Mouse (Mus musculus) CH12.LX (cell line): ENCODE results near the gene Jhy. TPM values are rescaled to one million over a fixed set of nuclear protein-coding genes. Genes with fewer than 3 reads are reported as not detected.
A peak's percentile ranks its signal among the peaks of the same experiment; 100 is the strongest.

Experiments
- DNase-seq: peaks from one replicate; pipeline ENCODE4 v3.0.0-alpha.2; 2013; ENCODE audit errors: extremely low read depth
- H3K27ac ChIP-seq: 2 replicates; pipeline ENCODE4 v1.5.1; 2012; ENCODE audit warnings: low read depth, mild to moderate bottlenecking, control low read depth, moderate library complexity; ENCODE audit not compliant: insufficient read depth
- H3K27me3 ChIP-seq: replicated peaks from 2 replicates; pipeline ENCODE3; 2012; ENCODE audit warnings: inconsistent platforms
- H3K36me3 ChIP-seq, 2 experiments: replicated peaks in 1 of 2; 2 replicates each; pipeline versions ENCODE3 to v1.6.1; 2012; ENCODE audit warnings: inconsistent platforms in 1 of 2, low read length in 1 of 2, mild to moderate bottlenecking in 1 of 2, mixed read lengths in 1 of 2, moderate library complexity in 1 of 2; ENCODE audit not compliant: control insufficient read depth in 1 of 2, insufficient read depth in 1 of 2
- H3K4me1 ChIP-seq, 2 experiments: 2 replicates each; pipeline ENCODE4 v1.6.1; 2012; ENCODE audit warnings: inconsistent platforms in 1 of 2, moderate library complexity in 1 of 2; ENCODE audit not compliant: insufficient read depth in 2 of 2, control insufficient read depth in 1 of 2
- H3K4me2 ChIP-seq: 2 replicates; pipeline ENCODE4 v1.6.1; 2012; ENCODE audit warnings: low read depth, mild to moderate bottlenecking, control low read depth; ENCODE audit not compliant: poor library complexity, insufficient read depth, severe bottlenecking
- H3K4me3 ChIP-seq, 3 experiments: fragments of 150-350 bp in 1 of 3; sonication (generic) in 1 of 3; replicated peaks in 1 of 3; 2 replicates each; pipeline versions ENCODE3 to v1.5.1; 2011 to 2012; ENCODE audit warnings: low read depth in 2 of 3, low read length in 2 of 3, mild to moderate bottlenecking in 2 of 3, moderate library complexity in 2 of 3, control low read depth in 1 of 3, improper control_type of control experiment in 1 of 3, inconsistent platforms in 1 of 3, mixed read lengths in 1 of 3; ENCODE audit not compliant: poor library complexity in 1 of 3
- H3K79me2 ChIP-seq: replicated peaks from 2 replicates; pipeline ENCODE4 v1.6.1; 2012; ENCODE audit warnings: mild to moderate bottlenecking, moderate library complexity; ENCODE audit not compliant: control insufficient read depth, poor library complexity, insufficient read depth, severe bottlenecking; ENCODE audit errors: extremely low read depth
- H3K9ac ChIP-seq: 2 replicates; pipeline ENCODE4 v1.6.1; 2012; ENCODE audit warnings: low read depth, mild to moderate bottlenecking, control low read depth, moderate library complexity; ENCODE audit not compliant: insufficient read depth
- H3K9me3 ChIP-seq: replicated peaks from 2 replicates; pipeline ENCODE3; 2012; ENCODE audit warnings: low read length, inconsistent platforms, mixed read lengths
- BHLHE40 ChIP-seq: IDR thresholded peaks from 2 replicates; pipeline ENCODE4 v1.6.1; 2011; ENCODE audit warnings: mild to moderate bottlenecking, low read depth, low read length, improper control_type of control experiment
- CHD2 ChIP-seq: IDR thresholded peaks from 2 replicates; pipeline ENCODE4 v1.6.1; 2011; ENCODE audit warnings: low read length, improper control_type of control experiment
- CTCF ChIP-seq, 2 experiments: IDR thresholded peaks in 1 of 2; conservative IDR thresholded peaks in 1 of 2; 2 replicates each; pipeline ENCODE4 v1.5.1; 2011 to 2012; ENCODE audit warnings: low read depth in 2 of 2, low read length in 2 of 2, improper control_type of control experiment in 1 of 2, inconsistent platforms in 1 of 2, mild to moderate bottlenecking in 1 of 2, moderate library complexity in 1 of 2
- ELF1 ChIP-seq: IDR thresholded peaks from 2 replicates; pipeline ENCODE4 v1.6.1; 2014; ENCODE audit warnings: low read depth, mild to moderate bottlenecking, inconsistent platforms, low read length, improper control_type of control experiment
- ETS1 ChIP-seq: conservative IDR thresholded peaks from 2 replicates; pipeline ENCODE4 v1.6.1; 2012; ENCODE audit warnings: low read depth, mild to moderate bottlenecking, inconsistent platforms, low read length, improper control_type of control experiment, moderate library complexity
- HCFC1 ChIP-seq: IDR thresholded peaks from 2 replicates; pipeline ENCODE4 v1.6.1; 2012; ENCODE audit warnings: low read depth, mild to moderate bottlenecking, inconsistent platforms, low read length, improper control_type of control experiment
- IRF4 ChIP-seq: IDR thresholded peaks from 2 replicates; pipeline ENCODE4 v1.6.1; 2014; ENCODE audit warnings: low read depth, mild to moderate bottlenecking, inconsistent platforms, low read length, improper control_type of control experiment
- JUND ChIP-seq: conservative IDR thresholded peaks from 2 replicates; pipeline ENCODE4 v1.6.1; 2011; ENCODE audit warnings: low read depth, low read length, improper control_type of control experiment
- MAFK ChIP-seq: IDR thresholded peaks from 2 replicates; pipeline ENCODE4 v1.6.1; 2011; ENCODE audit warnings: low read length, improper control_type of control experiment; ENCODE audit not compliant: insufficient replicate concordance
- MAX ChIP-seq: IDR thresholded peaks from 2 replicates; pipeline ENCODE4 v1.6.1; 2011; ENCODE audit warnings: low read length, improper control_type of control experiment
- MXI1 ChIP-seq: IDR thresholded peaks from 2 replicates; pipeline ENCODE4 v1.6.1; 2011; ENCODE audit warnings: mild to moderate bottlenecking, low read depth, low read length, improper control_type of control experiment
- NELFE ChIP-seq: IDR thresholded peaks from 2 replicates; pipeline ENCODE4 v1.6.1; 2011; ENCODE audit warnings: low read depth, low read length, improper control_type of control experiment
- NRF1 ChIP-seq: IDR thresholded peaks from 2 replicates; pipeline ENCODE4 v1.6.1; 2014; ENCODE audit warnings: low read depth, mild to moderate bottlenecking, inconsistent platforms, low read length, improper control_type of control experiment, moderate library complexity
- PAX5 ChIP-seq: IDR thresholded peaks from 2 replicates; pipeline ENCODE4 v1.6.1; 2012; ENCODE audit warnings: low read length, inconsistent platforms, mixed read lengths
- POLR2AphosphoS2 ChIP-seq: IDR thresholded peaks from 2 replicates; pipeline ENCODE4 v1.6.1; 2011; ENCODE audit warnings: low read depth, low read length, improper control_type of control experiment
- RAD21 ChIP-seq: IDR thresholded peaks from 2 replicates; pipeline ENCODE4 v1.6.1; 2011; ENCODE audit warnings: low read depth, mild to moderate bottlenecking, low read length, improper control_type of control experiment, moderate library complexity
- SMC3 ChIP-seq: IDR thresholded peaks from 2 replicates; pipeline ENCODE4 v1.6.1; 2011; ENCODE audit warnings: low read depth, low read length, improper control_type of control experiment
- TBP ChIP-seq: conservative IDR thresholded peaks from 2 replicates; pipeline ENCODE4 v1.6.1; 2011; ENCODE audit warnings: low read depth, low read length, improper control_type of control experiment
- TCF12 ChIP-seq: IDR thresholded peaks from 2 replicates; pipeline ENCODE4 v1.6.1; 2014; ENCODE audit warnings: low read depth, mild to moderate bottlenecking, inconsistent platforms, low read length, improper control_type of control experiment
- USF2 ChIP-seq: conservative IDR thresholded peaks from 2 replicates; pipeline ENCODE4 v1.6.1; 2011; ENCODE audit warnings: low read depth, low read length, improper control_type of control experiment
- ZC3H11A ChIP-seq: IDR thresholded peaks from 2 replicates; pipeline ENCODE4 v1.6.1; 2012; ENCODE audit warnings: low read depth, mild to moderate bottlenecking, inconsistent platforms, low read length, improper control_type of control experiment
- dilution Hi-C: fragments of 300-500 bp; cut with MboI; formaldehyde crosslinking; loops from 2 replicates; pipeline ENCODE4 v1.14.3; 2020; ENCODE audit warnings: low sequenced_read_pairs; ENCODE audit not compliant: extremely low pct_unique_long_range_greater_than_20kb, extremely low pct_ligation_motif_present
- in situ Hi-C: fragments of 300-500 bp; cut with MboI; formaldehyde crosslinking; loops from 3 replicates; pipeline ENCODE4 v1.14.3; 2019; ENCODE audit warnings: low sequenced_read_pairs, low pct_ligation_motif_present, low pct_unique_long_range_greater_than_20kb, mixed read lengths
- polyA plus RNA-seq: library from polyadenylated mRNA; unstranded; fragments of >175 nt; gene quantifications from 2 replicates; pipeline ENCODE4 v1.2.1, GENCODE M21; 2012; ENCODE audit warnings: low read depth; ENCODE audit not compliant: insufficient read length
- total RNA-seq, 2 experiments: library from RNA; depleted of rRNA; stranded (reverse); fragments of 300-350 nt in 1 of 2; fragments of >200 nt in 1 of 2; gene quantifications; 2 replicates each; pipeline ENCODE4 v1.2.3; 2012 to 2014

Jhy gene
- total and polyA plus RNA-seq, 3 experiments = not detected

- Histone ChIP-seq H3K4me3 (no peak overlapping the region), H3K27me3 (no peaks in the 10 kb centered on the region)
These were observed 16.8 kb downstream of the Jhy start for GRCm38 (mm10) chr9:40947131-40947530.

GRCm38 (mm10) chr9:40937425-40937824, 26.5 kb downstream of the Jhy start:
- peaks cover 0 to 3% of the 10 kb centered on the region in 2 experiments; a peak in 2 of 4 replicates for H3K4me1 ChIP-seq
- peak; percentile 26 for DNase-seq
- no peak overlapping the region for H3K4me3 ChIP-seq
- no peak overlapping the region for H3K9ac ChIP-seq
- TF ChIP-seq ZC3H11A = no peak
- TF ChIP-seq CHD2 = no peak
- TF ChIP-seq ELF1 = no peak
- TF ChIP-seq RAD21 = peak; percentile 79
- TF ChIP-seq MXI1 = no peak
- no peak for TF ChIP-seq MAFK
- peak in 1 of 2 experiments; percentile 75; a peak in 2 of 4 replicates for TF ChIP-seq CTCF (conservative IDR thresholded peaks at IDR 0.05 in 1 of 2, IDR thresholded peaks at IDR 0.05 in 1 of 2; ENCODE audit: low read depth in 2 of 2, low read length in 2 of 2)
- TF ChIP-seq SMC3 = peak; percentile 50
- TF ChIP-seq TBP = no peak
- no peaks in the 10 kb centered on the region for H3K27me3 ChIP-seq
- no peaks in the 10 kb centered on the region for H3K79me2 ChIP-seq
- H3K36me3 ChIP-seq = no peaks in the 10 kb centered on the region
- no peak overlapping the region for H3K4me2 ChIP-seq
- H3K9me3 ChIP-seq = no peaks in the 10 kb centered on the region
- in situ Hi-C loops (no loop called here), dilution Hi-C loops (no loop called here)
- no peak overlapping the region for H3K27ac ChIP-seq

More at GRCm38 (mm10) chr9:40947131-40947530, 16.8 kb downstream of the Jhy start:
- dilution Hi-C loops (no loop called here), in situ Hi-C loops (no loop called here)
- no peak overlapping the region for H3K9ac ChIP-seq
- H3K79me2 ChIP-seq = no peaks in the 10 kb centered on the region
- H3K4me2 ChIP-seq = no peak overlapping the region
- H3K36me3 ChIP-seq = no peaks in the 10 kb centered on the region
- peaks cover 0 to under 1% of the 10 kb centered on the region in 2 experiments; a peak in 1 of 4 replicates for H3K4me1 ChIP-seq
- no peak for DNase-seq
- no peak for TF ChIP-seq PAX5
- TF ChIP-seq IRF4 = no peak
- TF ChIP-seq NRF1 = no peak
- no peak for TF ChIP-seq HCFC1
- TF ChIP-seq CTCF (conservative IDR thresholded peaks at IDR 0.05 in 1 of 2, IDR thresholded peaks at IDR 0.05 in 1 of 2; ENCODE audit: low read depth in 2 of 2, low read length in 2 of 2) = no peak
- TF ChIP-seq MAX = no peak
- no peak for TF ChIP-seq BHLHE40
- no peak for TF ChIP-seq ETS1
- no peak for TF ChIP-seq TBP
- no peak for TF ChIP-seq POLR2AphosphoS2
- no peak for TF ChIP-seq NELFE
- TF ChIP-seq JUND = no peak
- no peak for TF ChIP-seq TCF12
- TF ChIP-seq USF2 = no peak
- TF ChIP-seq MXI1 = no peak
- no peak for TF ChIP-seq CHD2
- TF ChIP-seq, all 38 proteins: peak for 0
- H3K27ac ChIP-seq = no peak overlapping the region
- H3K9me3 ChIP-seq = no peaks in the 10 kb centered on the region
